Mouse (Mus musculus) lung, postnatal 25 days (tissue): ENCODE results near the gene Phf1.

Source experiments
- DNase-seq: peaks from one replicate; pipeline ENCODE4 v3.0.0; 2022; ENCODE audit warnings: low spot score

Phf1 gene

GRCm38 (mm10) chr17:26981050-26981449, 48.2 kb downstream of the Phf1 start:
- DNase-seq, result no peak

GRCm38 (mm10) chr17:26983382-26983781, 50.5 kb downstream of the Phf1 start:
- DNase-seq, result no peak

GRCm38 (mm10) chr17:26985503-26986179, 52.8 kb downstream of the Phf1 start:
- no peak for DNase-seq
